Mouse (Mus musculus): ENCODE results near the gene Hdgf.

Gene Hdgf

GRCm38 (mm10) chr3:87945781-87946540 lies 39.8 kb downstream of the Hdgf start:
- DNase-seq (ENCODE audit: low spot score), result no peak

GRCm38 (mm10) chr3:87946541-87946860 lies 40.4 kb downstream of the Hdgf start:
- no peak for DNase-seq (ENCODE audit: low spot score)

- no peak for DNase-seq (ENCODE audit: low spot score)
These were observed 41.1 kb downstream of the Hdgf start for GRCm38 (mm10) chr3:87947056-87947810.

GRCm38 (mm10) chr3:87947811-87948199 lies 41.7 kb downstream of the Hdgf start:
- no peak for DNase-seq (ENCODE audit: low spot score)

GRCm38 (mm10) chr3:87948378-87949265 lies 42.5 kb downstream of the Hdgf start, which contains the start of gene Crabp2:
Crabp2 (plus strand) TSS chr3:87948666.
- DNase-seq (ENCODE audit: low spot score), result peak; percentile 45

- DNase-seq (ENCODE audit: low spot score), result no peak
These were observed 43.3 kb downstream of the Hdgf start for GRCm38 (mm10) chr3:87949266-87949954.

GRCm38 (mm10) chr3:87949955-87950515 lies 43.9 kb downstream of the Hdgf start:
- no peak for DNase-seq (ENCODE audit: low spot score)

- DNase-seq (ENCODE audit: low spot score), result no peak
These were observed 45.8 kb downstream of the Hdgf start for GRCm38 (mm10) chr3:87951946-87952345.

GRCm38 (mm10) chr3:87952440-87952839 lies 46.3 kb downstream of the Hdgf start:
- peak; percentile 43 for DNase-seq (ENCODE audit: low spot score)

- DNase-seq (ENCODE audit: low spot score), result no peak
These were observed 51.9 kb downstream of the Hdgf start for GRCm38 (mm10) chr3:87958056-87958455.

GRCm38 (mm10) chr3:87958476-87958875 lies 52.4 kb downstream of the Hdgf start:
- DNase-seq (ENCODE audit: low spot score), result no peak

GRCm38 (mm10) chr3:87958967-87959366 lies 52.8 kb downstream of the Hdgf start:
- no peak for DNase-seq (ENCODE audit: low spot score)

- no peak for DNase-seq (ENCODE audit: low spot score)
These were observed 53.2 kb downstream of the Hdgf start for GRCm38 (mm10) chr3:87959371-87959770.

GRCm38 (mm10) chr3:87960191-87960585 lies 54.1 kb downstream of the Hdgf start:
- DNase-seq (ENCODE audit: low spot score), result no peak

- peak; percentile 90 for DNase-seq (ENCODE audit: low spot score)
These were observed 54.6 kb downstream of the Hdgf start for GRCm38 (mm10) chr3:87960586-87961191.
